Mouse (Mus musculus) forebrain, embryonic 13.5 days (tissue): ENCODE data around the gene Asprv1. TPM values are rescaled to one million over a fixed set of nuclear protein-coding genes. Genes with fewer than 3 reads are reported as not detected.

Source experiments
- ATAC-seq: fragments of 200-750 bp; cut with Nextera tagmentation; 2 replicates; pipeline ENCODE4 v1.8.0; 2017
- H3K27ac ChIP-seq: fragments of 300-500 bp; sonication (generic); 2 replicates; pipeline ENCODE4 v1.5.1; 2015; ENCODE audit warnings: inconsistent platforms, mild to moderate bottlenecking, moderate library complexity
- H3K27me3 ChIP-seq: fragments of 300-500 bp; sonication (generic); 2 replicates; pipeline ENCODE4 v1.6.1; 2015; ENCODE audit warnings: mild to moderate bottlenecking, inconsistent platforms
- H3K36me3 ChIP-seq: fragments of 300-500 bp; sonication (generic); 2 replicates; pipeline ENCODE4 v1.6.1; 2015; ENCODE audit warnings: mild to moderate bottlenecking, inconsistent platforms; ENCODE audit not compliant: poor library complexity, severe bottlenecking
- H3K4me1 ChIP-seq: fragments of 300-500 bp; sonication (generic); 2 replicates; pipeline ENCODE4 v1.6.1; 2015; ENCODE audit warnings: inconsistent platforms
- H3K4me2 ChIP-seq: fragments of 300-500 bp; sonication (generic); 2 replicates; pipeline ENCODE4 v1.6.1; 2015; ENCODE audit warnings: inconsistent platforms, mild to moderate bottlenecking, moderate library complexity
- H3K4me3 ChIP-seq: fragments of 300-500 bp; sonication (generic); 2 replicates; pipeline ENCODE4 v1.5.1; 2015; ENCODE audit warnings: mild to moderate bottlenecking, inconsistent platforms
- H3K9ac ChIP-seq: fragments of 300-500 bp; sonication (generic); 2 replicates; pipeline ENCODE4 v1.6.1; 2015; ENCODE audit warnings: mild to moderate bottlenecking, inconsistent platforms
- H3K9me3 ChIP-seq: fragments of 300-500 bp; sonication (generic); replicated peaks from 2 replicates; pipeline ENCODE4 v1.6.1; 2016; ENCODE audit warnings: inconsistent platforms
- WGBS: fragments of 180-500 bp; shearing (Covaris S2); methylation state at CpG from one replicate; pipeline ENCODE4 v1.1.7; 2015; 5-methylcytosine and 5-hydroxymethylcytosine counted together
- polyA plus RNA-seq: library from polyadenylated mRNA; unstranded; fragments of >200 nt; fragmentation: Nextera tagmentation; extraction: Ambion mirVana; gene quantifications from 2 replicates; pipeline ENCODE4 v1.2.1, GENCODE M21; 2015

The Asprv1 gene
- polyA plus RNA-seq, 1 experiment from 2014 or later: 0.45 TPM

DNA sequence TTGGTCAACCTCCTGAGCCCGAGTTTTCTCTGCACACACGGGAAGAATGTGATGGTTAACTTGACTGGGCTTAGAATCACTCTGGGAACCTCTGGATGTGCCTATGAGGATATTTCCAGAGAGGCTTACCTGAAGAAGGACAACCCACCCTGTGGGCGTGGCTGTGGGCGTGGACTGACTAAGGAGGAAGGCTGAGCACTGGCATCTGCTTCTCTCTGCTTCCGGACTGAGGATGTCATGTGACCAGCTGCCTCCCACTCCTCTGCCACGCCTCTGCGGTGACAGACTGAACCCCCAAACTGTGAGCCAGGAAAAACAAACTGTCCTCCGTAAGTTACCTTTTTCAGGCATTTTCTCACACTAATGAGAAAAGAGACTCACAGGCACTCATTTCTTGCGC lies 33.3 kb upstream of the Asprv1 start:
- Histone ChIP-seq H3K36me3 (no peaks in the 10 kb centered on the region), H3K27ac (no peak overlapping the region), H3K9me3 (no peaks in the 10 kb centered on the region), H3K4me3 (no peak overlapping the region), H3K4me1 (peaks cover 2% of the 10 kb centered on the region), H3K27me3 (peaks cover 4% of the 10 kb centered on the region; the same call in 1 of the 2 replicates), H3K9ac (no peak overlapping the region), H3K4me2 (peak overlapping the region; percentile 35)
- ATAC-seq: no peak
- WGBS: 27% methylated on average over 9 of the region's 9 CpGs

DNA sequence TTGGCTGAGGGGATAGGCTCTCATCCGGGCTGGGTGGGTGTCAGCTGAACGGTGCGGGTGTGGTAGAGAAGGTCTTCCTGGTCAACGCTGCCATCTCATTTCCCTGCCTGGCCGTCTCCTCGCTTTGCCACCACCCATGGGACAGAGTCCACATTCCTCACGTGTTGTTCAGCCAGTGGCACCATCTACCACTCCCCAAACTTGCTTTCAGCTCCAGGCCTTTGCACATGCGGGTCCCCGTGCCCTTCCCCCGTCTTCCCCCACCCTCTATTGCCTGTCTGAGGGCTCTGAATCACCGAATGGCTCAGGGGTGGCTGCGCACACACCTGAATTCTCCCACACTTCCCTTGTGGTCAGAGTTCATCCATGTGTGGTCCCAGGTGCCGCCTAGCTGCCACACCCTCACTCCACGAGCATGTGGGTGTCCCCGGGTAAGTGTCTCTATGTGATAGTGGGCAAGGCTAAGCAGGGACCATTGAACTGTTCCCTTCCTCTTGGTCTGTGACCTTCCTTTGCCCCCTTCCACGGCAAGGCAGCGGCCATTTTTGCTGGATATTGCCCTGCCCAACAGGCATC lies 32.0 kb upstream of the Asprv1 start:
- Histone ChIP-seq H3K9me3 (no peaks in the 10 kb centered on the region), H3K9ac (no peak overlapping the region), H3K4me1 (peaks cover 8% of the 10 kb centered on the region), H3K36me3 (no peaks in the 10 kb centered on the region), H3K4me2 (no peak overlapping the region), H3K27me3 (peaks cover 4% of the 10 kb centered on the region; the same call in 1 of the 2 replicates), H3K4me3 (no peak overlapping the region), H3K27ac (no peak overlapping the region)
- ATAC-seq: no peak
- WGBS: 88% methylated on average over 17 of the region's 17 CpGs

DNA sequence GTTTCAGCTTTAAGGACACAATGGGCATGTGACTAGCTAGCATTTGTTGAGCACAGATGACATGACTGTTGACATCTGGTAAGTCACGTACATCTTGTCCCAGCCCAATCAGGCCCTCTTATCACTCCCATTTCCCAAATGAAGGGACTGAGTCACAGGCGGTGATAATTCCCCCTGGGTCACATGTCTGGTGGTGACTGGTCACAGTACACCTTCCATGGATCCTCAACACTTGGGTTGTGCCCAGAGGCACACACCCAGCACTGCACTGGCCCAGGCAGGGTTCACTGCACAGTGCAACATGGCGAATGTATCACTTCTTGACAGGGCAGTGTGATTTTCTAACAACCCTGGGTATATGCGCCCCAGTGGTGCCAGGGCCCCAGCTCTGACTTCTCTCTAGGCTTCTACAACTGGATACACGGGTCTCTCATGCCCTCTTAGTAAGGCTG lies 29.2 kb upstream of the Asprv1 start:
- WGBS: 81% methylated on average over 5 of the region's 5 CpGs
- H3K36me3 ChIP-seq: no peaks in the 10 kb centered on the region
- H3K27me3 ChIP-seq: peaks cover 4% of the 10 kb centered on the region; the same call in 1 of the 2 replicates
- ATAC-seq: no peak
- no peak overlapping the region for H3K27ac ChIP-seq
- H3K4me3 ChIP-seq: no peak overlapping the region
- no peaks in the 10 kb centered on the region for H3K9me3 ChIP-seq
- no peak overlapping the region for H3K9ac ChIP-seq
- H3K4me1 ChIP-seq: peaks cover 8% of the 10 kb centered on the region
- H3K4me2 ChIP-seq: no peak overlapping the region

DNA sequence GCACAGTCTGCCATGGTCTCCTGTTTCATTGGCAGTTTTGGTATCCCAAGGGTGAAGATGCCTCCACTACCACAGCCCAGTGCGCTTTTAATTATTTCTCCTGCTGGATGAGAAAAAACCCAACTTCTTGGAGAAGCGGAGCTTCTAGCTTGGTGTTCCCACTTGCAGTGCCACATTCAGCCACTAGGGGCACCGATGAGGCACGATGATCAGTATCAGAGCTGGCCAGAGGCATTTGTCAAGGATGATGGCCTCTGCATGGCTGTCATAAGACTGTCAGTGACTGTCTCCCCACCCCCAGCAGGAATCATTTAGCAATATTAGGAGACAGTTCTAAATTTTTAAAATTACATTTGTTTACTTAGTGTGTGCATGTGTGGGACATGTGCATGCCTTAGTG lies 28.8 kb upstream of the Asprv1 start:
- H3K27me3 ChIP-seq: peaks cover 4% of the 10 kb centered on the region; the same call in 1 of the 2 replicates
- WGBS: 18% methylated on average over 4 of the region's 4 CpGs
- no peaks in the 10 kb centered on the region for H3K36me3 ChIP-seq
- peaks cover 8% of the 10 kb centered on the region for H3K4me1 ChIP-seq
- no peaks in the 10 kb centered on the region for H3K9me3 ChIP-seq
- H3K4me3 ChIP-seq: no peak overlapping the region
- no peak overlapping the region for H3K4me2 ChIP-seq
- ATAC-seq: 0 out of 2 replicates have a peak, but pooled peaks have one; percentile 43
- no peak overlapping the region for H3K27ac ChIP-seq
- no peak overlapping the region for H3K9ac ChIP-seq

DNA sequence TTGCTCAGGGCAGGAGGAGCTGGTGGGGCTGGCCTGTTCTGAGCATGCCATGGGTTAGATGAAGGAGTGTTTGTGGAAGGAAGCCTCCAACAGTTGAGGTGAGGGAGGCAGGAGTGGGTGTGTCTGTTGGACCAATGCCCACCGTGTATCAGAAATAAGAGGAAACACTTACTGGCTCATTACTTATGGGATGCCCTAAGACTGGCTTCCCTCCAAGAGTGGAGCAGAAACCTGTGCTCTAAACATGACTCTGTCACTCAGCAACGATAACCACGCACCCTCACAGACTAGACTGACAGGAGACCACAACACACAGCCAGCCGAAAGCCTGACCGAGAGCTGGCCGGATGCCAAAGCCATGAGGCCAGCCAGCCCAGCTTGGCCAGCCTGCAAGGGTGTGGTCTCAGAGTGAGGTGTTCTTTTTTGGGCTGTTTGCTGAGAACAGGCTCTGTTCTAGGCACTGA lies 28.0 kb upstream of the Asprv1 start:
- H3K27me3 ChIP-seq: no peaks in the 10 kb centered on the region
- peak; percentile 48; the same call in 1 of the 2 replicates for ATAC-seq
- peaks cover 8% of the 10 kb centered on the region for H3K4me1 ChIP-seq
- no peak overlapping the region for H3K4me3 ChIP-seq
- no peak overlapping the region for H3K9ac ChIP-seq
- WGBS: 40% methylated on average over 6 of the region's 6 CpGs
- no peak overlapping the region for H3K27ac ChIP-seq
- H3K4me2 ChIP-seq: no peak overlapping the region
- H3K36me3 ChIP-seq: no peaks in the 10 kb centered on the region
- H3K9me3 ChIP-seq: no peaks in the 10 kb centered on the region

DNA sequence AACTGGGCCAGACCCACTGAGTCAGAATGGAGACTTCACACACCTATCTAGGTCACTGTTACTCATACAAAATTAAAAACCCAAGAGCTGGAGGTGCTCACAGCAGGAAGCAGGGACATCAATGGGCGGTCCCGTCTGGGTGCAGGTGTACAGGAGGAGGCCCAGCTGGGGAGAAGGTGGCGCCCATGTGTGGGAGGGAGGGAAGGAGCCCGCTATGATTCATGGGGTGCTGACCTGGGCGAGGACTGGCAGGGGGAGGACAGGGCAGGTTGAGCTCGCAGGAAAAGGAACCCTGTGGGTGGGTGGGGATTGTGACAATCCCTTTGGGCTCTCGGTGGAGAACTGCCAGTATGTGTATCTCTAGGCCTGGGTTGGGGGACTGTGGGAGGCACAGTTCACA lies 22.7 kb upstream of the Asprv1 start:
- WGBS: 74% methylated on average over 7 of the region's 7 CpGs
- Histone ChIP-seq H3K9me3 (no peaks in the 10 kb centered on the region), H3K36me3 (no peaks in the 10 kb centered on the region), H3K4me2 (no peak overlapping the region), H3K9ac (no peak overlapping the region), H3K4me1 (peaks cover under 1% of the 10 kb centered on the region; the same call in 1 of the 2 replicates), H3K27ac (no peak overlapping the region), H3K27me3 (no peaks in the 10 kb centered on the region), H3K4me3 (no peak overlapping the region)
- ATAC-seq: no peak

DNA sequence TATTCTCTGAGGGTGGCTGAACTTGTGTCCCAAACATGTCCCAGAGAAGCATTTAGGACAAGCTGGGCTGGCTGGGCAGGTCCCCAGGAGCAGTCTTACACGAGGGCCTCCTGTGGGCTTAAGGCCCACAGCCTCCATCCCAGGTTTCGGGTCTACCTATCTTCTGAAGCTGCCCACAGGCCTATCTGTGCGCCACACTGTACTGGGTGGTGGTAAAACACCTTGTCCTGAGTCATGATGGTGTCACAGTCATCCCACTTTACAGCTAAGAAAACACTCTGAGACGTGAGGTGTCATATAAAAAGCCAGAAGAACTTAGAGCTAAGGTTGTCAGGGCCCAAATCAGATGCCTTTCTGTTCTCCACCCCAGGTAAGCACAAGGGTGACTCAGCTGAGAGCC lies 21.7 kb upstream of the Asprv1 start:
- Histone ChIP-seq H3K4me1 (no peaks in the 10 kb centered on the region), H3K4me2 (no peak overlapping the region), H3K9ac (no peak overlapping the region), H3K9me3 (no peaks in the 10 kb centered on the region), H3K4me3 (no peak overlapping the region), H3K27me3 (no peaks in the 10 kb centered on the region), H3K27ac (no peak overlapping the region), H3K36me3 (no peaks in the 10 kb centered on the region)
- no peak for ATAC-seq
- 91% methylated on average over 4 of the region's 4 CpGs for WGBS

DNA sequence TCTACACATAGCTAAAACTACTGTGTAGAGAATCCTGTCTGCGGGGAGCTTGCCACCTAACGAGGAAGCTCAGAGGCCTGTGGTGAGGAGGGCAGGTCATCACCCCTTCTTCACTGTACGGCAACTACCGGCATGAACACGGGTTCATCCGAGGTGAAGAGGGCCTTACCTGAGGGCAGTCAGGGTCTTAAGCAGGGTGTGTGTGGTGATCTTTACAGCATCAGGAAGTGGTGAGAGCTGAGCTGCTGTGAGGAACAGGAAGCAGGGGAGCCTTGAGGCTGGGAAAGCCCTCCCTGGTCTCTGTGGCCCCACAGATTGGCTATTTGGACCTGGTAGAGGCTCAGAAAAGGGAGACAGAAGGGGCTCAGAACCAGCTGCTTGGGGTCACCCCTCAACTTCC lies 20.5 kb upstream of the Asprv1 start:
- Histone ChIP-seq H3K27ac (no peak overlapping the region), H3K9me3 (no peaks in the 10 kb centered on the region), H3K36me3 (no peaks in the 10 kb centered on the region), H3K27me3 (no peaks in the 10 kb centered on the region), H3K4me3 (no peak overlapping the region), H3K4me1 (no peaks in the 10 kb centered on the region), H3K9ac (no peak overlapping the region), H3K4me2 (no peak overlapping the region)
- 87% methylated on average over 6 of the region's 6 CpGs for WGBS
- ATAC-seq: no peak

DNA sequence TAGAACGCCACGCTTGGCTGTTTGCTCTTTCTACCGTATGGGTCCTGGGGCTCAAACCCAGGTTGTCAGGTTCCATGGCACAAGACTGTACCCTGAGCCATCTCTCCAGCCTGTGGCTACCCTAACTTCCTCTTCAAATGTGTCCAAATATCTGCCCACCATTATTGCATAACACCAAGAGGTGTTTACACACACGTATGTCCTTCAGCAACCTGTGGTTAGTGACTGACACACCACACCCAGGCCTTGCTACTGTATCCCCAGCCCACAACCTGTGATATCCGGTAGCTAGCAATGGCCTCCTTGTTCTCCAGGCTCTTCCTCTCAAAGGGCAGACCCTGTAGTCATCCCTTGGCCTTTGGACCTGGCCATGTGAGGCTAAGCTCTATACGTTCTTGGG lies 18.7 kb upstream of the Asprv1 start:
- Histone ChIP-seq H3K4me1 (no peaks in the 10 kb centered on the region), H3K9ac (no peak overlapping the region), H3K9me3 (no peaks in the 10 kb centered on the region), H3K27me3 (no peaks in the 10 kb centered on the region), H3K4me3 (no peak overlapping the region), H3K4me2 (no peak overlapping the region), H3K36me3 (no peaks in the 10 kb centered on the region), H3K27ac (no peak overlapping the region)
- ATAC-seq: no peak
- 91% methylated on average over 6 of the region's 6 CpGs for WGBS

DNA sequence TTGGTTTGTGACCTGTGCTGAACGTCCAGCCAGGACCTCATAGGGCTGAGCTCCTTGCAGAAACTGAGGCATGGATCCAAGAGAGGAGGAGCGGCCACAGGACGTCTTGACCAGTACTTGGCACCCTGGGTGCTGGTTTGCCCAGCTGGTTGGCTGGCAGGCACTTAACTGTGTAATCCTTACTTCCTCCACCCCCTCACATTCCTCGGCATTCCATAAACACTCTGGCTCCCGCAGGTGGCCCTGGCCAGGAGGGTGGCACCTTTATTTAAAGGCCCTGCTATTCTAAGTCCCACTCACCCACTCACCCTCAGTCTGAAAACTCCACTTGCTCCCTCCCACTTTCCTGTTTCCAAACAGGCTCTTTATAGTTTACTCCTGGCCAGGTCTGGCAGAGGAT lies 17.2 kb upstream of the Asprv1 start:
- ATAC-seq: no peak
- no peaks in the 10 kb centered on the region for H3K36me3 ChIP-seq
- no peak overlapping the region for H3K27ac ChIP-seq
- H3K9ac ChIP-seq: no peak overlapping the region
- WGBS: 76% methylated on average over 5 of the region's 5 CpGs
- no peaks in the 10 kb centered on the region for H3K4me1 ChIP-seq
- no peak overlapping the region for H3K4me2 ChIP-seq
- H3K27me3 ChIP-seq: no peaks in the 10 kb centered on the region
- no peaks in the 10 kb centered on the region for H3K9me3 ChIP-seq
- H3K4me3 ChIP-seq: no peak overlapping the region

DNA sequence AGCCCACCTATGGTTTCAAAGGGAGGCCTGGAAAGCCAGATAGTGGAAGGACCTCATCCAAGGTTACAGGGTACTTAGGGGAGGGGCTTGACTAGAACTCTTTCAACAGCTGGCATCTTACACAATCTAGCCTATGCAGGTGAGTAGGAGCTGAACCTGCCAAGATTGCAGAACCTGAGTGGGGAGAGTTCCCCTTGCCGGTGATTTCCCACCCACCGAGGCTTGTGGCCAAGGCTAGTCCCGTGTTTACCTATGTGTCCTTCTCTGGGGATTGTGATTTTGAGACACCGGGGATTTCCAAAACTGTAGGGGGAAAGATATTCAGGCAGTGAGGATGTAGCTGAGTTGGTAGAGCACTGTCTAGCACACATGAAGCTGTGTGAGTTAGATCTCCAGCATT lies 12.7 kb upstream of the Asprv1 start:
- Histone ChIP-seq H3K4me1 (no peaks in the 10 kb centered on the region), H3K27ac (no peak overlapping the region), H3K4me2 (no peak overlapping the region), H3K9me3 (no peaks in the 10 kb centered on the region), H3K4me3 (no peak overlapping the region), H3K36me3 (no peaks in the 10 kb centered on the region), H3K27me3 (no peaks in the 10 kb centered on the region), H3K9ac (no peak overlapping the region)
- no peak for ATAC-seq
- 89% methylated on average over 4 of the region's 4 CpGs for WGBS

DNA sequence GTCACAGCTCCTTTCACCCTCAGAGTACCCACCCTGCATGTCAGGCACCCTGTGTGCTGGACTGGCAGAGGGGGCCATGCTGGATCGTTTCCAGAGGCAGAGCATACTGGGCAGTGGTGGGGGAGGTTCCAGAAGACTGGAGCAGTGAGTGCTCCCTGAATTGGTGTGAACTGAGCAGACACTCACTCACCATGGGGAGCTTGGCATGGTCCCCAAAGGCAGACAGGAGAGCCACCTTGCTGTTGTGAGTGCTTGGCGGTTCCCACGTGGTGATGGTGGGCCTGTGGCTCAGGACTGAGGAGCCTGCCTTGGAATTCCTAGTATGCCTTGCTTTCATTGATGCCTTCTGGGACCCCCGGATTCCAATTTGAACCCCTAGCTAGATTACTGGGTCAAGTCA lies 4.8 kb upstream of the Asprv1 start:
- no peak for ATAC-seq
- H3K4me2 ChIP-seq: no peak overlapping the region
- WGBS: 81% methylated on average over 4 of the region's 4 CpGs
- no peak overlapping the region for H3K4me3 ChIP-seq
- H3K4me1 ChIP-seq: peaks cover 9% of the 10 kb centered on the region; the same call in 1 of the 2 replicates
- H3K9me3 ChIP-seq: no peaks in the 10 kb centered on the region
- no peaks in the 10 kb centered on the region for H3K36me3 ChIP-seq
- no peak overlapping the region for H3K9ac ChIP-seq
- H3K27me3 ChIP-seq: no peaks in the 10 kb centered on the region
- H3K27ac ChIP-seq: no peak overlapping the region
